Mouse (Mus musculus) ovary, postnatal 14 days (tissue): ENCODE data around the gene Selenop.
"Not testable (repeated sequence)": the region's sequence is repeated elsewhere in the genome, so short reads cannot be mapped to it uniquely, and the experiment has no call there.

Experiments
- DNase-seq: peaks from one replicate; pipeline ENCODE4 v3.0.0; 2022; ENCODE audit warnings: low spot score

The Selenop gene

GRCm38 (mm10) chr15:3268247-3268646 lies at the start of gene Selenop:
Gene Selenop (plus strand): TSS chr15:3268547.
- DNase-seq: no peak

DNA sequence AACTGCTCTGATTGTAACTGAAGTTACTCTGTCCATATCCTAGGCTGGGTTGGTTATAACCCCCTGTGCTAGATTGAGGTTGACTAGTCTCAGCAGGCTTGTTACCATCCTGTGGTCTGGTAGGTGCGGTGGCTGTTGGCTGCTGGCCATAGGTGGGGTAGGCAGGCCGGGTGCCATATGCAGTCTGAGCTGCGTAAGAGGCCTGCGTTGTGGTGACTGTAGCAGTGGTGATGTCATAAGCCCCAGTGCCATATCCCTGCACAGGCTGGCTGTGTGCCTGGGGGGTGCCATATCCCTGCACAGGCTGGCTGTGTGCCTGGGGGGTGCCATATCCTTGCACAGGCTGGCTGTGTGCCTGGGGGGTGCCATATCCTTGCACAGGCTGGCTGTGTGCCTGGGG lies 49.7 kb upstream of the Selenop start:
- not testable (repeated sequence) for DNase-seq

GRCm38 (mm10) chr15:3222803-3223437 lies 45.4 kb upstream of the Selenop start:
- no peak for DNase-seq

GRCm38 (mm10) chr15:3226573-3226972 lies 41.8 kb upstream of the Selenop start:
- DNase-seq: no peak

DNA sequence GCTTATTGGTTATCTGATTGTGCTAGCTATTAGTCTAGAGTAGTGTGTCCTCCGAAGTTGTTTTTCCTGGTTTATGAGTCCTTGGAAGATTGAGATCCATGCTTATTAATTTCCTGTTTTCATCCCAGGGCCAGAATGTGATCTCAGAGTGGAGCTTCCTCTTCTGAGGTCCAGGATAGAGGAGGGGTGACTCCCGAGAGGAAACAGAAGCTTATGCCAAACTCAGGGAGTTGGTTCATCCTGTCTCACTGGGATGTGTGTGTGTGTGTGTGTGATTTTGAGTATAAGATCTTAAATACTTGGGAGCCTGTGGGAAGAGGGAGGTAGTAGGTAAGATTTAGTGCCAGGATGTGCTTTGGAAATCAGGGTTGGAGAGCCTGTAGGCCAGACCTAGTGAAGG lies 40.2 kb upstream of the Selenop start:
- no peak for DNase-seq

DNA sequence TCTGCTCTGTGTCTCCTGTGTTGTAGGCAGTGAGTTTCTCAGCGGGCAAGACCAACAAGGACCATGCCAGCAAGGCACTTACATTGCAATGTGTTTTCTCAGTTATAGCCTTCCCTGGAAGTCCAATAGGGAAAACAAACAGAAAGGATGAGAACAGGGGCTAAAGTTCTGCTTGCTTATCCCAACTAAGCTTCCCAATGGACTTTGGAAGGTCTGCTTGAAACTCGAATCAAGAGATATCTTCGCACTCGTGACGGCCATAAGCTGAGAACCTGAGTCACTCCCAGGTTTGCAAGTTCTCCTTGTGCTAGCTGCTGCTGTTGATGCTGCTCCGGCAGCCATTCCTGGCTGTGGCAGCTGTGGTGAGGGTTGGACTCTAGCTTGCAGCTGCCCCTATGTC lies 39.4 kb upstream of the Selenop start:
- no peak for DNase-seq

GRCm38 (mm10) chr15:3231004-3231403 lies 37.3 kb upstream of the Selenop start:
- DNase-seq: no peak

GRCm38 (mm10) chr15:3232168-3232835 lies 36.0 kb upstream of the Selenop start:
- DNase-seq: no peak

DNA sequence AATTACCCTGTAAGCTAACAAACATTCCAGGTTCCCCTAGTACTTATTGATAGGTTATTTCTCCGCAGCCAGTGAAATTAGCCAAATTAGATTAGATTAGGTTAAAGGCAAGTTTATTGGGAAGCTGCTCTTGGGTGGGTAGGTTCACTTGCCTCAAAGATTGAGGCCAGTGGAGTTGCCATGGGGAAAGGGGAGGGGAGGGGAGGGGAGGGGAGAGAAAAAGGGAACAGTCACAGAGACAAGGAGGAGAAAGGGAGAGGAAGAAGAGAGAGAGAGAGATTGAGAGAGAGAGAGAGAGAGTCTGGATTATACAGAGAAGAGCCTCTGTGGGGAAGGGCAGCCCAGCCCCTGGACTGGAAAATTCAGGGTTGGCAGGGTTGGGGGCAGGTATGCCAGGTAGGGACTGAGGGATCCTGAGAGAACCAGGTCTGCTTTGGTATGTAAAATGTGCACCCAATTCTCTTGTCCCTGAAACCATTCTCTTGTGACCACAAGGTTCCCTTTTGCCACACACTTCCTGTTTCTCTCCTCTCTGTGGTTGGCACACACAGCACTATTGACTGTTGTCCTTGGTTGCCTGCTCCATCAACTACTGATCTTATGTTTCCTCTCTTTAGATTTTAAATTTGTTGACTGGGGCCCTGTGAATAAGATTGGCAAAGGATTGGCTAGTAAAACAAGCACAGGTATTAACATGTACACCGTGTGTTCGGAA lies 34.4 kb upstream of the Selenop start:
- no peak for DNase-seq

DNA sequence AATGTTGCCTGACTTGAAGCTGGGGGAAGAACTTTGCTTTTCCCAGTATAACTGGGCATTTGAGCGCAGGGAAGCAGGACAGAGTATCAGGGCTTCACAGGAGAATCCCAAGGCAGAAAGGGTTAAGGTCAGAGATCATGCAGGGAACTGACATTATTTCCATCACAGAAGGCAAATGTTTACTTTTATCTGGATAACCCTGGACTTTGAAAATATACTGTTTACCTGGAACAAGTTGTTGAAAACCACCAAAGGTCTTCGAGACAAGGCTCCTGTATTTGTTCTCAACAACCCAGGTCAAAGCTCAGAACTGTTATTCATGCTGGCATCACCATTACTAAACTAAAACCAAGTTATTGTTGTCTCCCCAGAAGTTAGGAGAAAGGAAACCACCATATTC lies 32.0 kb upstream of the Selenop start:
- no peak for DNase-seq

DNA sequence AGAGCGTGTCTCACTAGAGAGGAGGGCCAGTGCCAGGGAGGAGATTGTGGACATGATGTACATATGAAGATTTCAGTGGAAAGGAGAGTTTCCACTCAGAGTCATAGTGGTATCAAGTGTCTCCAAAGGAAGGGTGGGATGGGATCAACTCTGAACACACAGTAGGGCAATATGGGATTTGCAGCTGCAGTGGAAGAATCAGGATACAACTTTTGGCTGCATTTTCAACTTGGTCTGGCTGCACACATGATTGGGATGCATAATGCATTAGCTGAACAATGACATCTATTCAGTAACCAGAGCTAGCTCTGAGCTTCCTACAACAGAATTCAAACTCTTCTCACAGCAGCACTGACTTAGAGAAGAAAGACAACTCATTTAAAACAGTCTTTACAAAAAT lies 30.4 kb upstream of the Selenop start:
- DNase-seq: no peak

- not testable (repeated sequence) for DNase-seq
These were observed 23.3 kb upstream of the Selenop start for GRCm38 (mm10) chr15:3245036-3245435.

DNA sequence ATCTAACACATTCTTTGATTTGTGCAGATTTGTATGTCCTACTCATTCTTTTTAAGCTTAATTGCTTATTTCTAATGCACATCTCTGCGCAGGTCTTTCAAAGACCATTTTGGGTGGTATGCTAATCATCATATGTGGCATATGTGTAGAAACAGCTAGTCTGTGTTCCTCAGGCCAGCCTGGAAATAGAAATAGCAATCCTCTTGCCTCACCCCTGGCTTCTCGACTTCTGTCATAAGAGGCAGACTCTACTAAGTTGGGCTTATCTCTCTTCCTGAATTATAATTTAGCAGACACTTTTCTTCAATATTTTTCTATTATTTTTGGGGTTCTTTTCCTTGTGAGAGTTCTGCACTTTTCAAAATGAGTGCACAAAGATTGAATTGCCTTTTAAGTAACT lies 17.7 kb upstream of the Selenop start:
- no peak for DNase-seq

- no peak for DNase-seq
These were observed 17.2 kb upstream of the Selenop start for GRCm38 (mm10) chr15:3251031-3251717.

DNA sequence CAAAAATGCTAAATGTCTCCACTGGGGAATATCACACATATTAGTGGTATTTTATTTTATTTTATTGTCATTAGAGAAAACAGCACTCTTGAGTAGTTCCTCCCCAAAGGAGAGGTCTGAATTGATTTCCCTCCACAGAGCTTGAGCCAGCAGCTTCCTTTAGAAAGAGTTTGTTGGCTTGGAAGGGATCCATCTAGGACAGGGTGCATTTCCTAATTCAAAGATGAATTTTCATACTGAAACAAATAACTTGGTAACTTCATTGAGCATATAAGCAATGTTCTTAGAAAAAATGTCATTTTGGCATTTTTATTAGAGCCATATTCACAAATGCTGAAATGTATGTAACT lies 16.7 kb upstream of the Selenop start:
- no peak for DNase-seq

- DNase-seq: no peak
These were observed 9.3 kb upstream of the Selenop start for GRCm38 (mm10) chr15:3259025-3259424.

- DNase-seq: no peak
These were observed 8.0 kb upstream of the Selenop start for GRCm38 (mm10) chr15:3260309-3260708.

DNA sequence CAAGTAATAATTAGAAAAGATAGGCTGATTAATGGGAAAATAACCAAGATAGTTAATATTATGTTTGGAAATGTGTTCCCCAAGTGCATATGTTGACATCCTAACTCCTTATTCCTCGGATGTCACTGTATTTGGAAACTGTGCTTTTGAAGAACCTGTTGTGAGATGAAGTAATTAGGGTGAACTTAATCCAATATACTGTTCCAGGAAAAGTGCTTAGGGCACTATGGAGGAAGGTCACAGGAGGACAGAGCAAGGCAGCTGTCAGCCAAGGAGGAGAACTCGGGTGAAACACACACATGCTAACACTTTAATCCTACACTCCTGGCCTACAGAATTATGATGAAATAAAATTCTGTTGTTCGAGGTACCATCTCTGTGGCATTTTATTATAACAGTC lies 5.5 kb upstream of the Selenop start:
- no peak for DNase-seq

GRCm38 (mm10) chr15:3264293-3264692 lies 4.1 kb upstream of the Selenop start:
- no peak for DNase-seq

DNA sequence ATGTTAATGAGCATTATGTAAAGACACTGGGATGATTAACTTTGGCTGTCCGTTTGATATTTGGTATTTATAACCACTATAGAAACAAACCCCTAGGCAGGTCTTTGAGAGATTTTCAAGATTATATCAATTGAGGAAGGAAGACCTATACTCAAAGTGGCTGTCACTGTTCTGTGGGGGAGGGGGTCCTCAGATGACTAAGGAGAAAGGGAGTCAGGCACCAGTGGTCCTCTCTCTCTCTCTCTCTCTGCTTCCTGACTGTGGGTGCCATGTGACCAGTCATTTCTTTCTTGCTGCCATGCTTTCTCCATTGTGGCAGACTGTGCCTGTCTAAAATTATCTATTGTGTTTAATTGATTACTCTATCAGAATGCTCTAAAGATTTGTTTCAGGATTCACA lies 3.5 kb upstream of the Selenop start:
- no peak for DNase-seq

DNA sequence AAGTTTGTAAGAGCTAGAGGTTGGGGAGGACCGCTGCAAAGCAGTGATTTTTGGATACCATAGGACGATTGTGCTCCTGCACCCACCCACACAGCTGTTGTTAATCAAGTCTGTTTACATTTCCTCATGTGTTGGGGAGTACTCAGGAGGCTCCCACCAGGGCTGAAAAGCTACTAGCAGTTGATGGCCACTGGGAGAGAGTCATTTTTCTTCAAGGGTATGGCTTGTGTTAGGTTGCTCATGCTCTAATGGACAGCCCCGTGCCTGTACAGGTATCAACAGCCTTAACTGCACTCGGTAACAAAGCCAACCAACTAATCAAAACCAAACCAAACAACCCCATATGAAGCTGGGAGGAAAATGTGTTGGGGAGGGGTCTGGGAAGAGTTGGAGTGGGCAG lies 1.1 kb downstream of the Selenop start:
- DNase-seq: no peak

DNA sequence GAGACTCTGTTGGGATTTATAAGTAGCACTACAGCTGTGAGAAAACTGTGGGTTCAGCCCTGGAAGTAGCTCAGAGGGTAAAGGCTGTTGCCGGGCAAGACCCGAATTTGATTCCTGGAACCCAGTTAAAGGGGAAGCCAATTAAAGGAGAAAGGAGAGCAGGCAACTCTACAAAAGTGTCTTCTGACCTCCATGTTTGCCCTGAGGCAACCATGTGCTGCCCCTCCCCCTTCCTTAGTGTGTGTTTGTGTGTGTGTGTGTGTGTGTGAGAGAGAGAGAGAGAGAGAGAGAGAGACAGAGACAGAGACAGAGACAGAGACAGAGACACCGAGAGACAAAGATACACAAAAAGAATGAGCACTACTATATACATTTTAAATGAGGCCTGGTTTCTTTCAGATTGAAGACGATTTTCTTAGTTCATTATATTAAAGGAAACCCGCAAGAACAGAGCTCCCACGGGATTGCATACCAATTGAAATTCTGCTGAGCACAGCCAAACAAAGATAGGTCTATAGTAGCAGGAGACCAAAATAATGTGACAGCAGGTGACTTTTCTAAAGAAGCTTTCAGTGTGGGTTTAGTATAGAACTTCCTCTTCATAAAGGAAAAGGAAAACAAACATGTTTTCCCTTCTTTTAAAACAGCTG lies 1.8 kb downstream of the Selenop start:
- no peak for DNase-seq
